Mouse (Mus musculus) limb, embryonic 13.5 days (tissue): ENCODE measurements around the gene Tbc1d10b. TPM values are rescaled to one million over a fixed set of nuclear protein-coding genes. Genes with fewer than 3 reads are reported as not detected.
"Not testable (repeated sequence)": the region's sequence is repeated elsewhere in the genome, so short reads cannot be mapped to it uniquely, and the experiment has no call there.

Source experiments
- ATAC-seq: fragments of 200-750 bp; cut with Nextera tagmentation; 2 replicates; pipeline ENCODE4 v1.8.0; 2017; ENCODE audit warnings: low read depth, moderate number of reproducible peaks, moderate TSS enrichment; ENCODE audit not compliant: low FRiP score
- H3K27ac ChIP-seq: fragments of 300-500 bp; sonication (generic); 2 replicates; pipeline ENCODE4 v1.5.1; 2015; ENCODE audit warnings: inconsistent platforms, mild to moderate bottlenecking, moderate library complexity
- H3K27me3 ChIP-seq: fragments of 300-500 bp; sonication (generic); 2 replicates; pipeline ENCODE4 v1.6.1; 2015; ENCODE audit warnings: mild to moderate bottlenecking, inconsistent platforms
- H3K36me3 ChIP-seq: fragments of 300-500 bp; sonication (generic); 2 replicates; pipeline ENCODE4 v1.6.1; 2015; ENCODE audit warnings: inconsistent platforms, mild to moderate bottlenecking, moderate library complexity
- H3K4me1 ChIP-seq: fragments of 300-500 bp; sonication (generic); 2 replicates; pipeline ENCODE4 v1.6.1; 2015; ENCODE audit warnings: inconsistent platforms
- H3K4me2 ChIP-seq: fragments of 300-500 bp; sonication (generic); replicated peaks from 2 replicates; pipeline ENCODE4 v1.6.1; 2015; ENCODE audit warnings: inconsistent platforms, mild to moderate bottlenecking, moderate library complexity
- H3K4me3 ChIP-seq: fragments of 300-500 bp; sonication (generic); 2 replicates; pipeline ENCODE4 v1.5.1; 2015; ENCODE audit warnings: moderate library complexity, mild to moderate bottlenecking, inconsistent platforms
- H3K9ac ChIP-seq: fragments of 300-500 bp; sonication (generic); 2 replicates; pipeline ENCODE4 v1.6.1; 2015; ENCODE audit warnings: mild to moderate bottlenecking, inconsistent platforms
- H3K9me3 ChIP-seq: fragments of 300-500 bp; sonication (generic); 2 replicates; pipeline ENCODE4 v1.6.1; 2016; ENCODE audit warnings: inconsistent platforms
- WGBS: fragments of 180-500 bp; shearing (Covaris S2); methylation state at CpG from one replicate; pipeline ENCODE4 v1.1.7; 2015; 5-methylcytosine and 5-hydroxymethylcytosine counted together
- polyA plus RNA-seq: library from polyadenylated mRNA; unstranded; fragments of >200 nt; fragmentation: Nextera tagmentation; extraction: Ambion mirVana; gene quantifications from 2 replicates; pipeline ENCODE4 v1.2.1, GENCODE M21; 2015

Gene Tbc1d10b
- polyA plus RNA-seq, 1 experiment from 2014 or later = 31.7 TPM

- Histone ChIP-seq H3K36me3 (peaks cover 51% of the 10 kb centered on the region), H3K9me3 (no peaks in the 10 kb centered on the region), H3K27ac (no peak overlapping the region), H3K9ac (no peak overlapping the region), H3K4me1 (peaks cover 28% of the 10 kb centered on the region), H3K4me3 (no peak overlapping the region), H3K27me3 (no peaks in the 10 kb centered on the region), H3K4me2 (no peak overlapping the region)
- no peak for ATAC-seq
- WGBS = 91% methylated on average over 5 of the region's 5 CpGs
These were observed 15.3 kb downstream of the Tbc1d10b start for GRCm38 (mm10) chr7:127192989-127193388.

- Histone ChIP-seq H3K4me3 (no peak overlapping the region), H3K4me1 (peaks cover 18% of the 10 kb centered on the region), H3K9ac (no peak overlapping the region), H3K9me3 (no peaks in the 10 kb centered on the region), H3K27me3 (no peaks in the 10 kb centered on the region), H3K27ac (no peak overlapping the region), H3K36me3 (peaks cover 38% of the 10 kb centered on the region), H3K4me2 (no peak overlapping the region)
- no peak for ATAC-seq
- 83% methylated on average over 6 of the region's 6 CpGs for WGBS
These were observed 17.6 kb downstream of the Tbc1d10b start for GRCm38 (mm10) chr7:127190672-127191071.

DNA sequence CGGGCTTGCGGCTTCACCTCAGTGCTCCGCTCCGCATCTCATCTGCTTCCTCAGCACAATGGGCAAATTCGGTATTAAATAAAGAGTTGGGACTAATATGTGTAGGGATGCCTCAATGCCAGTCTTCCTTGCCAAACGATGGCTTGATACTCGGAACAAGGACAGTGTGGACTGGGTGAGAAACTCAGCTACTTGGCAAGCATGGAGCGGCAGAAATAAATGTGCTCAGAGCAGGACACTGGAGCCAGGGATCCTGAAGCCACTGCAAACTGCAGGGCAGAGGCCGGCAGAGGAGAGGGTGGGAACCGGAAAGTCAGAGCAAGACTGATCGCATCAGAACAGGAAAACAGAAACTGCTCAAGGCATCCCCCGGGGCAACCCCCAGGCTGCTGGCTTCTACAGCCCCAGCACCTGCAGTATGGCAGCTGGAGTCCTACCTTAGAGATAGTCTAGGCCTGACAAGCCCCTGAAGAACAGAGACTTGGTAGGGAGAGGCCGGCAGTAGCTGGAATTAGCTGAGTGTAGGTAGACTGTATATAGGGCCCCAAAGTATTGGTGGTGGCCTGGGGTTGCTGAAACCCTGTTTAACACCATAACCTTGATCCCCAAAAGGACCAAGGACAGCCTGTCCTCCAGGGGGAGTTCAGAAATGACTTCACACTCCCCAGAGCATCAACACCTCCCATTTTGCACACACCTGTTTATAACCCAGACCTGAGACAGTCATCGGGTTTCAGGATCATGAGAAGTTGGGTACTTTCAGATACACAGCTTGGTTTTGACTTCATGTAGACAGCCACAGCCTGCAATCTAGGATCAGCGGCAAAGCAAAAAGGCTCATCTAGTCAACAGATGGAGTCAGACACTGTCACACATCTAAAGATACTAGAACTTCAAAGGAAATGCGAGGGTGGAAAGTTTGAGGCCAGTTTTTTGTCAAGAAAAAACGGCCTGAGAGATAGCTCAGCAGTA, 19.7 kb downstream of the Tbc1d10b start:
- H3K27me3 ChIP-seq = no peaks in the 10 kb centered on the region
- H3K4me3 ChIP-seq = no peak overlapping the region
- no peaks in the 10 kb centered on the region for H3K9me3 ChIP-seq
- peaks cover 26% of the 10 kb centered on the region for H3K36me3 ChIP-seq
- no peak for ATAC-seq
- WGBS = 76% methylated on average over 17 of the region's 17 CpGs
- no peak overlapping the region for H3K4me2 ChIP-seq
- H3K27ac ChIP-seq = no peak overlapping the region; the same call in 1 of the 2 replicates
- no peak overlapping the region for H3K9ac ChIP-seq
- H3K4me1 ChIP-seq = peaks cover 2% of the 10 kb centered on the region; the same call in 1 of the 2 replicates

- no peak overlapping the region for H3K27ac ChIP-seq
- no peaks in the 10 kb centered on the region for H3K27me3 ChIP-seq
- H3K4me2 ChIP-seq = no peak overlapping the region
- no peak overlapping the region for H3K9ac ChIP-seq
- peaks cover 14% of the 10 kb centered on the region for H3K36me3 ChIP-seq
- no peaks in the 10 kb centered on the region for H3K9me3 ChIP-seq
- H3K4me3 ChIP-seq = no peak overlapping the region
- H3K4me1 ChIP-seq = no peaks in the 10 kb centered on the region
- ATAC-seq = no peak
- WGBS = 73% methylated on average over 10 of the region's 10 CpGs
These were observed 20.9 kb downstream of the Tbc1d10b start for GRCm38 (mm10) chr7:127187351-127187750.

DNA sequence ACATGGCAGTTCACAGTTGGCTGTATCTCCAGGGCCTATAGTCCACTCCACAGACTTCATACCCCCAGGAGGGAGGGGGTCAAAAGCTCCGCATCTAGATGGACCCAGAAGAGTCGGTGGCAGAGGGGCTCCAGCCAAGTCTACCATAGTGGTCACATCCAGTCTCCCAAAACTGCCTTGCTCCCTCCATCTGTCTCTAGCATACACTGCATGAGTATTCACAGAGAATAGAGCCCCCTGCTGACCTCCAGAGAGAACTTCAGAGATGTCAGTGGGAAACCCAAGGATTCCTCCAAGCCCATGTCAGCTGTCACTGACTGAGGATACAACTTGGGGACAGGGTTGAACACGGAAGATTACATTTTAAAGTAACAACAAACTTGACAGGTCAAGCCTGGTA, 22.7 kb downstream of the Tbc1d10b start:
- ATAC-seq = no peak
- no peak overlapping the region for H3K9ac ChIP-seq
- no peak overlapping the region for H3K4me2 ChIP-seq
- H3K27me3 ChIP-seq = no peaks in the 10 kb centered on the region
- H3K36me3 ChIP-seq = no peaks in the 10 kb centered on the region
- no peak overlapping the region for H3K4me3 ChIP-seq
- H3K9me3 ChIP-seq = no peaks in the 10 kb centered on the region
- WGBS = 66% methylated on average over 3 of the region's 3 CpGs
- no peak overlapping the region for H3K27ac ChIP-seq
- H3K4me1 ChIP-seq = no peaks in the 10 kb centered on the region

GRCm38 (mm10) chr7:127184720-127185119, 23.5 kb downstream of the Tbc1d10b start:
- Histone ChIP-seq H3K9me3 (no peaks in the 10 kb centered on the region), H3K4me2 (no peak overlapping the region), H3K27me3 (no peaks in the 10 kb centered on the region), H3K4me3 (no peak overlapping the region), H3K4me1 (no peaks in the 10 kb centered on the region), H3K27ac (no peak overlapping the region), H3K9ac (no peak overlapping the region), H3K36me3 (no peaks in the 10 kb centered on the region)
- no peak for ATAC-seq
- 42% methylated on average over 1 of the region's 1 CpGs for WGBS

GRCm38 (mm10) chr7:127183828-127184227, 24.4 kb downstream of the Tbc1d10b start:
- Histone ChIP-seq H3K9ac (no peak overlapping the region), H3K27me3 (no peaks in the 10 kb centered on the region), H3K4me3 (no peak overlapping the region), H3K9me3 (0 out of 2 replicates have a peak, but pooled peaks cover 3% of the 10 kb centered on the region), H3K4me1 (no peaks in the 10 kb centered on the region), H3K36me3 (no peaks in the 10 kb centered on the region), H3K4me2 (no peak overlapping the region), H3K27ac (no peak overlapping the region)
- 72% methylated on average over 6 of the region's 6 CpGs for whole genome bisulfite sequencing
- no peak for ATAC-seq

DNA sequence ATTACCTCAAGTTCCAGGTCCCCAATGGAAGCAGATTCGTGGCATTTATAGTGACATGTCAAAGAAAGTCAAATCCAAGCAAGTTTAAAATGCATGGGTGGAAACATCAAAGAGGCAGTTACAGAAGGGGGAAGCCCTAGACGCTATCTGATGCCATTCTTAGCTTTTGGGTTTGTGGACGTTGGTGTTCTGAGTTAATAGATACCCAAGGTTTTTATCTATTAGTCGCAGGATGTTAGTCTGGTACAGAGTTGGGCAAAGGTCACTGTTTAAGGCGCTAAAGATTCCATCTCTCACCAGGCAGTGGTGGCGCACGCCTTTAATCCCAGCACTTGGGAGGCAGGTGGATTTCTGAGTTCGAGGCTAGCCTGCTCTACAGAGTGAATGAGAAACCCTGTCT, 24.9 kb downstream of the Tbc1d10b start:
- WGBS = 79% methylated on average over 8 of the region's 8 CpGs

GRCm38 (mm10) chr7:127181724-127182123, 26.5 kb downstream of the Tbc1d10b start:
- 34% methylated on average over 3 of the region's 3 CpGs for WGBS
- ATAC-seq = not testable (repeated sequence)

More for the DNA sequence above, 24.9 kb downstream of the Tbc1d10b start:
- Histone ChIP-seq H3K36me3 (no peaks in the 10 kb centered on the region), H3K9ac (no peak overlapping the region), H3K27me3 (no peaks in the 10 kb centered on the region), H3K4me2 (no peak overlapping the region), H3K9me3 (0 out of 2 replicates have a peak, but pooled peaks cover 3% of the 10 kb centered on the region), H3K4me1 (no peaks in the 10 kb centered on the region), H3K27ac (no peak overlapping the region), H3K4me3 (no peak overlapping the region)
- ATAC-seq = no peak

GRCm38 (mm10) chr7:127180783-127181182, 27.5 kb downstream of the Tbc1d10b start:
- no peak overlapping the region for H3K4me2 ChIP-seq
- H3K4me3 ChIP-seq = no peak overlapping the region
- 67% methylated on average over 2 of the region's 2 CpGs for WGBS
- H3K27me3 ChIP-seq = no peaks in the 10 kb centered on the region
- no peak for ATAC-seq
- H3K4me1 ChIP-seq = no peaks in the 10 kb centered on the region
- 0 out of 2 replicates have a peak, but pooled peaks cover 3% of the 10 kb centered on the region for H3K9me3 ChIP-seq
- H3K36me3 ChIP-seq = no peaks in the 10 kb centered on the region
- H3K9ac ChIP-seq = no peak overlapping the region
- H3K27ac ChIP-seq = no peak overlapping the region

More at GRCm38 (mm10) chr7:127181724-127182123, 26.5 kb downstream of the Tbc1d10b start:
- not testable (repeated sequence) for H3K27me3 ChIP-seq, H3K4me3 ChIP-seq, H3K4me1 ChIP-seq, H3K36me3 ChIP-seq, H3K27ac ChIP-seq, H3K9me3 ChIP-seq, H3K9ac ChIP-seq, H3K4me2 ChIP-seq

GRCm38 (mm10) chr7:127176937-127177336, 31.3 kb downstream of the Tbc1d10b start:
- no peak overlapping the region for H3K4me3 ChIP-seq
- WGBS = 81% methylated on average over 4 of the region's 4 CpGs
- H3K9ac ChIP-seq = no peak overlapping the region
- H3K4me2 ChIP-seq = no peak overlapping the region
- no peak for ATAC-seq
- no peaks in the 10 kb centered on the region for H3K27me3 ChIP-seq
- H3K9me3 ChIP-seq = 0 out of 2 replicates have a peak, but pooled peaks cover 3% of the 10 kb centered on the region
- H3K4me1 ChIP-seq = no peaks in the 10 kb centered on the region
- no peaks in the 10 kb centered on the region for H3K36me3 ChIP-seq
- no peak overlapping the region for H3K27ac ChIP-seq

- Histone ChIP-seq H3K4me2 (no peak overlapping the region), H3K4me3 (no peak overlapping the region), H3K9me3 (no peaks in the 10 kb centered on the region), H3K9ac (no peak overlapping the region), H3K4me1 (no peaks in the 10 kb centered on the region), H3K36me3 (no peaks in the 10 kb centered on the region), H3K27me3 (no peaks in the 10 kb centered on the region), H3K27ac (no peak overlapping the region)
- ATAC-seq = no peak
- WGBS = 84% methylated on average over 5 of the region's 5 CpGs
These were observed 41.8 kb downstream of the Tbc1d10b start for GRCm38 (mm10) chr7:127166501-127166900.
